Comparison of ENCODE assay signal across 25 mouse cellular contexts in genomic region chr9:43483906-43484305, GRCm38 (mm10).
DNase-seq lines count a peak whose midpoint lies in the region; ATAC-seq and TF ChIP-seq lines count a peak whose summit lies in the region.
"Had no signal": no experiment of that assay in that cellular context is flagged by ENCODE, and none has a peak within 500 bp of the region (broad histone marks: within the 10 kb centered on the region; RNA-seq: fewer than 3 reads in every experiment).

No protein-coding gene starts in this region.

- ATAC-seq in lung, postnatal 0 days: no peak
- ATAC-seq: forebrain, embryonic 15.5 days; midbrain, embryonic 15.5 days had no signal

- no peak overlapping the region for H3K4me3 ChIP-seq in layer of hippocampus, adult 2 months
- H3K4me3 ChIP-seq in lung, postnatal 0 days (ENCODE audit: low read depth, low read length): no peak overlapping the region
- H3K4me3 ChIP-seq: embryonic facial prominence, embryonic 12.5 days; forebrain, embryonic 15.5 days; heart, embryonic 13.5 days; hindbrain, embryonic 15.5 days; limb, embryonic 13.5 days; liver, embryonic 13.5 days; lung, embryonic 15.5 days; midbrain, embryonic 15.5 days had no signal

- no peaks in the 10 kb centered on the region for H3K4me1 ChIP-seq in lung, postnatal 0 days (ENCODE audit: insufficient read depth, low read depth, low read length)
- H3K4me1 ChIP-seq: embryonic facial prominence, embryonic 12.5 days; heart, embryonic 13.5 days; hindbrain, embryonic 15.5 days; liver, embryonic 13.5 days; lung, embryonic 15.5 days; midbrain, embryonic 15.5 days had no signal

- H3K9me3 ChIP-seq in lung, postnatal 0 days (ENCODE audit: low read length): no peaks in the 10 kb centered on the region
- H3K9me3 ChIP-seq: embryonic facial prominence, embryonic 12.5 days; forebrain, embryonic 15.5 days; heart, embryonic 13.5 days; hindbrain, embryonic 15.5 days; limb, embryonic 13.5 days; liver, embryonic 13.5 days; lung, embryonic 15.5 days; midbrain, embryonic 15.5 days had no signal

- no peak for DNase-seq in layer of hippocampus, adult 2 months (ENCODE audit: low spot score in 2 of 2)
- no peak for DNase-seq in layer of hippocampus, postnatal 25 days (ENCODE audit: extremely low spot score in 1 of 2, low spot score in 1 of 2)
- DNase-seq in lung, postnatal 0 days (ENCODE audit: low spot score): no peak
- no peak for DNase-seq in lung, postnatal 25 days (ENCODE audit: low spot score)
- peak; percentile 45 for DNase-seq in R1 (ENCODE audit: low read depth, low spot score)
- DNase-seq in thymus, postnatal 14 days: no peak
- DNase-seq: adrenal gland, postnatal 25 days; B cell, adult 2 months; cerebellum, adult 11-12 months; cerebellum, adult 9-11 months; embryo, embryonic 11 days; heart, postnatal 10 days; kidney, adult 8-10 months; kidney, postnatal 10 days; liver, embryonic 13.5 days; right cerebral cortex, postnatal 25 days had no signal

- no peak overlapping the region for H3K9ac ChIP-seq in lung, postnatal 0 days (replicated peaks; ENCODE audit: low read depth)
- H3K9ac ChIP-seq: embryonic facial prominence, embryonic 12.5 days; forebrain, embryonic 15.5 days; heart, embryonic 13.5 days; hindbrain, embryonic 15.5 days; limb, embryonic 13.5 days; liver, embryonic 13.5 days; lung, embryonic 15.5 days; midbrain, embryonic 15.5 days had no signal

- H3K27me3 ChIP-seq in lung, postnatal 0 days (replicated peaks; ENCODE audit: insufficient read depth, low read length): no peaks in the 10 kb centered on the region
- H3K27me3 ChIP-seq: forebrain, embryonic 15.5 days; limb, embryonic 13.5 days; liver, embryonic 13.5 days; lung, embryonic 15.5 days; midbrain, embryonic 15.5 days had no signal

- no peak for TF ChIP-seq EP300 in lung, postnatal 0 days (IDR thresholded peaks at IDR 0.05)

- H3K4me2 ChIP-seq in lung, postnatal 0 days (replicated peaks; ENCODE audit: low read depth, low read length): no peak overlapping the region
- H3K4me2 ChIP-seq: embryonic facial prominence, embryonic 12.5 days; forebrain, embryonic 15.5 days; heart, embryonic 13.5 days; hindbrain, embryonic 15.5 days; limb, embryonic 13.5 days; liver, embryonic 13.5 days; lung, embryonic 15.5 days; midbrain, embryonic 15.5 days had no signal

- WGBS in lung, postnatal 0 days: 68% methylated on average over 2 of the region's 2 CpGs

- no peak overlapping the region for H3K27ac ChIP-seq in layer of hippocampus, adult 2 months
- H3K27ac ChIP-seq in lung, postnatal 0 days (ENCODE audit: low read length): no peak overlapping the region
- H3K27ac ChIP-seq: embryonic facial prominence, embryonic 12.5 days; forebrain, embryonic 15.5 days; heart, embryonic 13.5 days; hindbrain, embryonic 15.5 days; limb, embryonic 13.5 days; liver, embryonic 13.5 days; lung, embryonic 15.5 days; macrophage; midbrain, embryonic 15.5 days had no signal

- no peaks in the 10 kb centered on the region for H3K36me3 ChIP-seq in lung, postnatal 0 days (ENCODE audit: insufficient read depth, low read length)
- H3K36me3 ChIP-seq: embryonic facial prominence, embryonic 12.5 days; forebrain, embryonic 15.5 days; G1E; heart, embryonic 13.5 days; hindbrain, embryonic 15.5 days; limb, embryonic 13.5 days; liver, embryonic 13.5 days; lung, embryonic 15.5 days; midbrain, embryonic 15.5 days had no signal

- peak; percentile 46 for TF ChIP-seq CTCF in layer of hippocampus, adult 2 months (conservative IDR thresholded peaks at IDR 0.05)
- TF ChIP-seq CTCF in lung, postnatal 0 days (IDR thresholded peaks at IDR 0.05): 0 out of 2 replicates have a peak, but pooled peaks have one; percentile 2
